Mouse (Mus musculus) olfactory bulb, adult 2 months (tissue): ENCODE data around the gene Ngb.

Source experiments
- CTCF ChIP-seq: fragments of 200-500 bp; IDR thresholded peaks from 2 replicates; pipeline ENCODE4 v1.5.1; 2012; ENCODE audit warnings: low read depth, mild to moderate bottlenecking, low read length, moderate library complexity; ENCODE audit not compliant: insufficient read depth
- POLR2A ChIP-seq: fragments of 200-500 bp; IDR thresholded peaks from 2 replicates; pipeline ENCODE4 v1.6.1; 2012; ENCODE audit warnings: mild to moderate bottlenecking, low read depth, low read length, moderate library complexity; ENCODE audit not compliant: insufficient read depth

- TF ChIP-seq CTCF: no peak
- no peak for TF ChIP-seq POLR2A
Observed at GRCm38 (mm10) chr12:87138768-87139167, 36.4 kb upstream of the Ngb start.
